Mouse (Mus musculus): ENCODE data around the gene Mrgprf. TPM values are rescaled to one million over a fixed set of nuclear protein-coding genes. Genes with fewer than 3 reads are reported as not detected.

Gene Mrgprf
- total and polyA plus RNA-seq, 3 experiments, result 2.9 to 10.8 (median 4.0) TPM

- intact Hi-C loops (cut with DNase I), result no loop called here
Observed at GRCm38 (mm10) chr7:145301341-145302005, 845 bp downstream of the Mrgprf start.

GRCm38 (mm10) chr7:145302488-145303285, 2.1 kb downstream of the Mrgprf start:
- 19% methylated on average over 20 of the region's 20 CpGs for WGBS
- no peaks in the 10 kb centered on the region for H3K79me2 ChIP-seq (replicated peaks; ENCODE audit: control insufficient read depth, insufficient read depth, low read length)
- H3K4me3 ChIP-seq, result no peak overlapping the region; the same call in 1 of the 2 replicates

More at GRCm38 (mm10) chr7:145301341-145302005, 845 bp downstream of the Mrgprf start:
- no peak for TF ChIP-seq EP300 (IDR thresholded peaks at IDR 0.05; ENCODE audit: insufficient read depth, low read depth, low read length)
- TF ChIP-seq CTCF (IDR thresholded peaks at IDR 0.05), result no peak
- H3K36me3 ChIP-seq (ENCODE audit: control insufficient read depth, insufficient read depth, low read length), result no peaks in the 10 kb centered on the region
- H3K4me3 ChIP-seq, result peak overlapping the region; percentile 36
- peak overlapping the region; percentile 79 for H3K27ac ChIP-seq
- H3K9ac ChIP-seq (ENCODE audit: low read depth, low read length), result peak overlapping the region; percentile 54
- peak; percentile 53 to 69 for DNase-seq
- 69% methylated on average over 6 of the region's 6 CpGs for WGBS
- no peaks in the 10 kb centered on the region; the same call in 1 of the 2 replicates for H3K4me1 ChIP-seq (ENCODE audit: control insufficient read depth, insufficient read depth, low read length)
- H3K27me3 ChIP-seq (ENCODE audit: control insufficient read depth, insufficient read depth, low read length), result no peaks in the 10 kb centered on the region
- H3K79me2 ChIP-seq (replicated peaks; ENCODE audit: control insufficient read depth, insufficient read depth, low read length), result no peaks in the 10 kb centered on the region

GRCm38 (mm10) chr7:145304153-145304552, 3.5 kb downstream of the Mrgprf start:
- no peaks in the 10 kb centered on the region for H3K79me2 ChIP-seq (replicated peaks; ENCODE audit: control insufficient read depth, insufficient read depth, low read length)
- no peaks in the 10 kb centered on the region for H3K27me3 ChIP-seq (ENCODE audit: control insufficient read depth, insufficient read depth, low read length)
- no peak overlapping the region for H3K4me3 ChIP-seq
- 72% methylated on average over 2 of the region's 2 CpGs for WGBS
- H3K36me3 ChIP-seq (ENCODE audit: control insufficient read depth, insufficient read depth, low read length), result no peaks in the 10 kb centered on the region
- no peak for DNase-seq
- H3K9ac ChIP-seq (ENCODE audit: low read depth, low read length), result no peak overlapping the region
- no peaks in the 10 kb centered on the region; the same call in 1 of the 2 replicates for H3K4me1 ChIP-seq (ENCODE audit: control insufficient read depth, insufficient read depth, low read length)
- TF ChIP-seq CTCF (IDR thresholded peaks at IDR 0.05) (no peak), EP300 (IDR thresholded peaks at IDR 0.05; ENCODE audit: insufficient read depth, low read depth, low read length) (no peak), POLR2A (IDR thresholded peaks at IDR 0.05; ENCODE audit: insufficient read depth, low read depth, low read length) (no peak)
- H3K27ac ChIP-seq, result no peak overlapping the region
- intact Hi-C loops (cut with DNase I), result no loop called here

More at GRCm38 (mm10) chr7:145302488-145303285, 2.1 kb downstream of the Mrgprf start:
- DNase-seq, result peak; percentile 64 to 80
- Histone ChIP-seq H3K27me3 (ENCODE audit: control insufficient read depth, insufficient read depth, low read length) (no peaks in the 10 kb centered on the region), H3K36me3 (ENCODE audit: control insufficient read depth, insufficient read depth, low read length) (no peaks in the 10 kb centered on the region), H3K9ac (ENCODE audit: low read depth, low read length) (no peak overlapping the region), H3K27ac (no peak overlapping the region; the same call in 1 of the 2 replicates), H3K4me1 (ENCODE audit: control insufficient read depth, insufficient read depth, low read length) (no peaks in the 10 kb centered on the region; the same call in 1 of the 2 replicates)
- TF ChIP-seq POLR2A (IDR thresholded peaks at IDR 0.05; ENCODE audit: insufficient read depth, low read depth, low read length), result peak; percentile 42; the same call in 1 of the 2 replicates
- TF ChIP-seq EP300 (IDR thresholded peaks at IDR 0.05; ENCODE audit: insufficient read depth, low read depth, low read length), result no peak
- TF ChIP-seq CTCF (IDR thresholded peaks at IDR 0.05), result no peak
- intact Hi-C loops (cut with DNase I), result no loop called here

GRCm38 (mm10) chr7:145307636-145308035, 7.0 kb downstream of the Mrgprf start:
- Histone ChIP-seq H3K4me1 (ENCODE audit: control insufficient read depth, insufficient read depth, low read length) (no peaks in the 10 kb centered on the region; the same call in 1 of the 2 replicates), H3K27me3 (ENCODE audit: control insufficient read depth, insufficient read depth, low read length) (no peaks in the 10 kb centered on the region), H3K4me3 (no peak overlapping the region), H3K79me2 (replicated peaks; ENCODE audit: control insufficient read depth, insufficient read depth, low read length) (no peaks in the 10 kb centered on the region), H3K27ac (no peak overlapping the region), H3K36me3 (ENCODE audit: control insufficient read depth, insufficient read depth, low read length) (no peaks in the 10 kb centered on the region), H3K9ac (ENCODE audit: low read depth, low read length) (no peak overlapping the region)
- no peak for DNase-seq
- WGBS, result 89% methylated on average over 10 of the region's 10 CpGs
- TF ChIP-seq CTCF (IDR thresholded peaks at IDR 0.05) (no peak), EP300 (IDR thresholded peaks at IDR 0.05; ENCODE audit: insufficient read depth, low read depth, low read length) (no peak), POLR2A (IDR thresholded peaks at IDR 0.05; ENCODE audit: insufficient read depth, low read depth, low read length) (no peak)
- intact Hi-C loops (cut with DNase I), result no loop called here

GRCm38 (mm10) chr7:145308061-145308675, 7.5 kb downstream of the Mrgprf start:
- no peaks in the 10 kb centered on the region; the same call in 1 of the 2 replicates for H3K4me1 ChIP-seq (ENCODE audit: control insufficient read depth, insufficient read depth, low read length)
- H3K27me3 ChIP-seq (ENCODE audit: control insufficient read depth, insufficient read depth, low read length), result peaks cover 2% of the 10 kb centered on the region; the same call in 1 of the 2 replicates
- no peaks in the 10 kb centered on the region for H3K36me3 ChIP-seq (ENCODE audit: control insufficient read depth, insufficient read depth, low read length)
- TF ChIP-seq EP300 (IDR thresholded peaks at IDR 0.05; ENCODE audit: insufficient read depth, low read depth, low read length) (no peak), POLR2A (IDR thresholded peaks at IDR 0.05; ENCODE audit: insufficient read depth, low read depth, low read length) (no peak), CTCF (IDR thresholded peaks at IDR 0.05) (no peak)
- WGBS, result 59% methylated on average over 30 of the region's 30 CpGs
- intact Hi-C loops (cut with DNase I), result no loop called here
- H3K79me2 ChIP-seq (replicated peaks; ENCODE audit: control insufficient read depth, insufficient read depth, low read length), result no peaks in the 10 kb centered on the region
- no peak overlapping the region for H3K27ac ChIP-seq
- H3K4me3 ChIP-seq, result no peak overlapping the region
- no peak for DNase-seq
- H3K9ac ChIP-seq (ENCODE audit: low read depth, low read length), result no peak overlapping the region
